Mouse (Mus musculus): ENCODE data around the gene Trim75.
"Not testable (repeated sequence)": the region's sequence is repeated elsewhere in the genome, so short reads cannot be mapped to it uniquely, and the experiment has no call there.

Gene Trim75

GRCm38 (mm10) chr8:64987731-64988130, at the start of gene Trim75:
TSS of gene Trim75 (minus strand) at chr8:64987831.
- DNase-seq (ENCODE audit: low spot score): no peak

DNA sequence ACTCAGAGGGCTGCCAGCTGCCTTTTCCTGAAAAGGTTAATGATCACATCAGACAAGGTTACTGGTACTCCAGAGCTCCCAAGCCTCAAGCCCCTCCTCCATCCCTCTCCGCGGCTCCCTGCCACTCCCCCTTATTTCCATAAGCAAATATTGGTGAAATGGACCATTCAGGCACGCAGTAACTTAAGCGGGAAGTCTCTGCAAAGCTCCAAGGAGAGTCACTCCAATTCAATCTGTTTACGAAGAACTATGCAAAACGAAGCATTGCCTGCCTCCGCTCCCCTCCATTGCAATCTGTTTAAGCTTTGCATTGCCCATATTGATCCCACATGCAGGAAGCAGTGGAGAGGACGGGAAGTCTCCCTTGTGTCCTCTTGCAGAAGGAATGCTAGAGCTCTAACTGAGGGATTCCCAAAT, 49.5 kb upstream of the Trim75 start, which contains the start of gene Apela:
Apela (minus strand) TSS at position 220 of the 417 bp plus-strand sequence.
- no peak for DNase-seq (ENCODE audit: low spot score)

- no peak for DNase-seq (ENCODE audit: low spot score)
Observed at GRCm38 (mm10) chr8:65034136-65034535, 46.5 kb upstream of the Trim75 start.

DNA sequence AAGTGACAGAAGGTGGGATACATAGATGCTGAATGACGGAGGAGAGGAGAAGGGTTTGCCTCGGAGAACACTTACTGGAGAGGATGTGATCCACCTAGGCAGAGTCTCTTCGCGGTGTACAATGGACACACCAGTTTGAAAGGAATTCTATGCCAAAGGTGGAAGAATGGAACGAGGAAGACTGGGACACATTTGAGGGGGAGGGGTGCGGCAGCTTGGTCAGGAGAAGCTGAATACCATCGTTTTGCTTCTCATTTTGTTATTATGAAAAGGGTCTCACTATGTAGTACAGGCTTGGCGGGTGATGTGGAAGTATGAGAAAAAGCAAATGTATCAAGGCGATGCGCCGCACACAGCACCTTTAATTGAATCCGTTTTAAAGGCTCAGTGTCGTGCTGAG, 45.4 kb upstream of the Trim75 start:
- DNase-seq (ENCODE audit: low spot score): no peak

GRCm38 (mm10) chr8:65032107-65032506, 44.5 kb upstream of the Trim75 start:
- no peak for DNase-seq (ENCODE audit: low spot score)

GRCm38 (mm10) chr8:65030735-65031485, 43.3 kb upstream of the Trim75 start:
- no peak for DNase-seq (ENCODE audit: low spot score)

GRCm38 (mm10) chr8:65029776-65030175, 42.1 kb upstream of the Trim75 start:
- no peak for DNase-seq (ENCODE audit: low spot score)

DNA sequence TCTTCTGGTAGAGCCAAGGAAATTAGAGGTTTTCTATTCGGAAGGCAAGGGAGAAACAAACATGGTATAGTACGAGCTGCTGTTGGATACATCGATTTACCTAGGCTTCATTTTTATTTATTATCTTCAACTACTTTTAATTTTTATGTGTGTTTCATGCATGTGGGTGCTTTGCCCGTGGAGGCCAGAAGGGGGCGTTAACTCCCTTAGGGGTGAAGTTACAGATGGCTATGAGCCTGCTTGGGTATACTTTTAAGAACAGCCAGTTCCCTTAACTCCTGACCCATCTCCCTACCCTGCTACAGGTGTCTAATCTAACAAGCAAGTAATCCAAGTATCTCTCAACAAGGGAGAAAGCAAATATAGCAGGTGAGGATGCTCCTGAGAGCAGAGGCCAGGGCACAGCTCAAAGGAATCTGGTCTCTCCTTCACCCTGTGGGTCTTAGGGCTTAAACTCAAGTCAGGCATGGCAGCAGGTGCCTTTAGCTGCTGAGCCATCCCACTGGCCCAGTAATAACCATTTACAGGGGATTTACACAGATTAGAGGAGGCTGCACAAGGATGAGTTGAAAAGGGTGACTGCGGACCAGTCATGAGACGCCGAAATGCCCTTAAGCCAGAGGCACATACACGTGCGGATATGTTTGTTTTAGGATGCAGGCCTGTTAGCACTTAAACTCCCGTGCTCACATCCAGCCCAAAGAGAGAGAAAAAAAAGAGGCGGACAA, 41.5 kb upstream of the Trim75 start:
- DNase-seq (ENCODE audit: low spot score): no peak

DNA sequence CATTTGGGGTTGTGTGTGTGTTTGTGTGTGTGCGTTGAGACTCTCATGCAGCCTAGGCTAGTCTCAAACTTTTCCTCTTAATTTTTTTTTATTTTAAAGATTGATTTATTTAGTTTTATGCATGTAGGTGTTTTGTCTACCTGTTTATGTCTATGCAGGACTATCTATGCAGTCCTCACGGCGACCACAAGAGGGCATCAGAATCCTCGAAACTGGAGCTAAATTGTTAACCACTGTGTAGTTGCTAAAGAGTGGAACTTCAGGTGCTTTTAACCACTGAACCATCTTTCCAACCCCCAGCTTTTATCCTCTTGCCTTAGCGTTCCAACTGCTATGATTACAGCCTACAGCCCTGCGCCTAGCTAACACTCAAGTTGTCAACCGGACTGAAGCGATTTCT, 34.9 kb upstream of the Trim75 start:
- peak; percentile 68 for DNase-seq (ENCODE audit: low spot score)

- no peak for DNase-seq (ENCODE audit: low spot score)
Observed at GRCm38 (mm10) chr8:65018423-65018822, 30.8 kb upstream of the Trim75 start, which contains the start of the genes Trim61 and Trim60. TSS of gene Trim61 (minus strand) at chr8:65018523. TSS of gene Trim60 (minus strand) at chr8:65018584.

DNA sequence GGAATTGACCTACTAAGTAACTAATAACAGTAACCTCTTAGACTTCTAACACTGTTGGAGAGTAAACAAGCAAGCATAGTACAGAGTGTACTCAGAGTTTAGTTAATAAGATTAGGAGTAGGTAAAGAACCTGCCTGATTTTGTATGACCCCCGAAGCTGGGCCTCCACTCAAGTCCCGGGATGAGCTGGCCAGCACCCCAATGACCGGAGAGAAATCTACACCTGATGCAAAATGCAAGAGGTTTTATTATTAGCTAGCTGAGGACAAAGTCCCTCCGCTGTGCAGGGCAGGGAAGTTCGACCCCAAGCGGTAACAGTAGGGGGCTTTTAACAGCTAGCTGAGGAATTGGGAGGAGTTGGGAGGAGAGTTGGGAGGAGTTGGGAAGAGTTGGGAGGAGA, 20.0 kb upstream of the Trim75 start:
- DNase-seq (ENCODE audit: low spot score): not testable (repeated sequence)

DNA sequence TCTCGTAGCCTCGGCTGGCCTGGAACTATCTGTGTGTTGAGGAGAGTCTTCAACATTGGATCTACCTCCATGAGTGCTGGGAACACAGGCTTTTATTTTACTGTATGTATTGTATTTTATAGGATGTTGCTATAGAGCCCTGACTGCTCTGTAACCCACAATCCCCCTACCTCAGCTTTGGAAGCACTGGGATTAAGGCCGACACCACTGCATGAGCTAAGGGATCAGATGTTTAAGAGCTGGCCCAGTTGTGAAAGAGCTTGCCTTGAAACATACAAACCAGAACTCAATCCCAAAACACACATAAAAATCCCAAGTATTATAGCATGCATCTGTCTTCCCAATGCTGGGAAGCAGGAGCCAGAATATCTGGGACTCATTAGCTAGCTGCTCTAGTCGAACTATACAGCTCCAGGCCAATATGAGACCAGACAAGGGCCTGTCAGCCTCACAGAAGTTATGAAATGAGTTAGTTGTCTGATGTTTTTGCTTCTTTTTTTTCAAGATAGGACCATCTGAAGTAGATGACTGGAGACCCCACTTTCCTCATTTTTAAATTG, 11.3 kb upstream of the Trim75 start:
- DNase-seq (ENCODE audit: low spot score): no peak

- DNase-seq (ENCODE audit: low spot score): no peak
Observed at GRCm38 (mm10) chr8:64983150-64983897, 4.3 kb downstream of the Trim75 start.

GRCm38 (mm10) chr8:64962836-64963235, 24.8 kb downstream of the Trim75 start:
- DNase-seq (ENCODE audit: low spot score): no peak

- DNase-seq (ENCODE audit: low spot score): no peak
Observed at GRCm38 (mm10) chr8:64959025-64959424, 28.6 kb downstream of the Trim75 start.

DNA sequence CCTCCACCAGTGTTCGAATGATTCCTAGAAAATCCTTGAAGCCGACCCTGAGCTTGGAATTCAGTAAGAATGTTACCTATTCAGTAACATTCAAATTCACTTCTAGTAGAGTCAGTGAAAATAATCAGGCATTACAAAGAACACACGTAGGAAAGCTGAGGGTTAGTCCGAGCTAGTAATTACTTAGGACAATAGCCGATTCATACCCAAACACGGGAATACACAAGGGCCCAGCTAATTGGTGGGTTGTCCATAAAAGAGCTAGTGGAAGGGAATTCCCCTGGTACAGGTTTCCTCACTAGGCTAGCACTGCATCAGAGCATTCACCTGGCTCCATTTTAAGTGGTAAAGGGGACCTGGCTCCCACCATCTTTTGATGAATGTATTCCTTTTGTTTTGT, 35.5 kb downstream of the Trim75 start:
- no peak for DNase-seq (ENCODE audit: low spot score)

DNA sequence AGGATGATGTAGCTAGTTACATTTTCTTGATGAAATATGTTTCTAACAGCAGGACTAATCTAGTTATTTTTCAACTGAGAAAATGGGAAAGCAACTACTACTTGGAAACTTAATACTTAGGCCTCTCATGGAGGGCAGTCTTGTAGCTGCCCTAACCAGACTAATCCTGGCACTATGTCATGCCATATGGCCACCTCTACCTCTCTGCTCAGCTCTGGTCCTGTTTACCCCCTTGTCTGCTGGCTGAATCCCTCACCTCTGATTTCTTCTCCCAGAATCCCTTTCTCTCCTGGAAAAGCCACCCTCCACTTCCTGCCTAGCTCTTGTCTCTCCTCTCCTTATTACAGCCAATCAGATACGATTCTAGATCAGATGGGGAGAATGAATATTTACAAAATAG, 39.3 kb downstream of the Trim75 start:
- no peak for DNase-seq (ENCODE audit: low spot score)

DNA sequence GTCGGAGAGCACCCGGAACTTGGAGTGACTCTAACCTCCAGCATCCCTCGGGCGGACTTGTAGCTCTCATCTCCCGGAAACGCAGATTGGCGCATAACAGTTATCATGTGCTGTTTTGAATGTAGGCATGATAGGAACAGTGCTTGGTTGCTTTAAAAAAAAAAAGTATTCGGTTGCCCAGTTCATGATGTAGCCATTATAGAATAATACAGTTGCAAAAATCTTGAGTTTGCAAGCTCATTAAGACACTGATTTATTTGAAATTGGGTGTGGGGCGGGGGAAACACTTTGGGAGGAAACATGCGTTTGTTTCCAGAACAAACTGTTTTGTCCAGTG, 40.0 kb downstream of the Trim75 start:
- no peak for DNase-seq (ENCODE audit: low spot score)

DNA sequence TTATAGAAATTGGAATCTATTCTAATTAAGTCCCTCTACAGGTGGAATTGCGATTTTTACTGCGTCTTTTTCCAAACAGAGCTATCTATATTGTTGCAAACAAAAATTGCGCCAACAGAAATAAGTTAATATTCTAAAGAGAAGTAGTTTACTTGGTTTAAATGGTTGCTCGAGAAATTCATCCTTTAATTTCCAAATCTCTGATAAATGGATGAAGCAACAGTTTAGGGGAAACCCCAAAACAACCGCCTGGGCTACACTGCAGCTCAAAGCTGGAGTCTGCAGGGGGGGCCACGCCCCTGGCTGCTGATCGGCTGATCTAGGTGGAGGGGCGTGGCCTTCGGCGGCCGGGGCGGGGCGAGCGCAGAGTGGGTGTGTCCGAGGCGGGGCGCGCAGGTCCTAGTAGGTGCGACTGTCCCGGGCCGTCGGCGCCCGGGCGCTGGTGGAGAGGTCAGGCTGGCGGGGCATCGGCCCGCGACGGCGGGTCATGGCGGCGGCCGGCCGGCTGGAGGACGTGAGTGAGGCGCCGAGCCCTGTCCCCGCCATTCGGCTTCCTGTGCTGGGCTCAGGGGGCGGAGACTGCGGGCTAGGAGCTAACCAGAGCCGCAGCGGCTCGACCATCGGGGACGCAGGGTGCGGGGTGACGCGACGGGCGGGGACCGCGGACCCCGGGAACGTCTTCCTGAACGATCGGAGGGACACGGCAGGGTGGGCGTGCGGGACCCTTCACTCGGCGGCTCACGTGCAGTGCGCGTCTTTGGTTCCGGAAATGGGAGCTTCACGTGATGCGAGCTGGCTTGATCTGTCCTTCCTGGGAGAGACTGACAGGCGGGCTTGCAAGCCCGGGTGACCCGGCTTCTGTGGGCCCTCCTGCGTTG, 40.6 kb downstream of the Trim75 start, which contains the start of gene Tmem192:
Tmem192 (plus strand) TSS at position 366 of the 878 bp plus-strand sequence.
- peak; percentile 94 for DNase-seq (ENCODE audit: low spot score)

- DNase-seq (ENCODE audit: low spot score): no peak
Observed at GRCm38 (mm10) chr8:64946441-64946819, 41.2 kb downstream of the Trim75 start.

DNA sequence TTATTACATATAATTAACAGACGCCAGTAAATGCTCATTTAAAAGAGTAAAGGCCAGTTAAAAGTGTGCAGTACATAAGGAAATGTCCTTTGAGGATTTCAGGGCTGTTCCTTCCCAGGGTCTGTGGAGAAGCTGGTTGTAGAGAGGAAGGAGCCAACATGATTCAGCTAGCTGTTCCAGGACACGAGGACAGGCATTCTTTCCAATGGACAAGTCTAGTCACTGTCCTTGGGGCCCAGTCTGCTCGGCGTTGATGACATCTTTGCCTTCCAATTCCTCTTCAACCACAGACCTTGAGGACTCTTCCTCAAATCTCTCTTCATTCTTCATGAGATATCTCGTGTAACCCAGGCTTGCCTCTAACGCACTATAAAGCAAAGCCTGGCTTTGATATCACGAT, 42.0 kb downstream of the Trim75 start:
- no peak for DNase-seq (ENCODE audit: low spot score)

Data from ovary, postnatal 14 days (tissue).